Mouse (Mus musculus) embryonic fibroblast, embryonic 13.5 days (primary cell): ENCODE results near the gene Itgav. TPM values are rescaled to one million over a fixed set of nuclear protein-coding genes. Genes with fewer than 3 reads are reported as not detected.

Experiments
- H3K27ac ChIP-seq: 2 replicates; pipeline ENCODE4 v1.5.1; 2012; ENCODE audit warnings: low read length, control low read depth, inconsistent platforms; ENCODE audit not compliant: insufficient read depth
- H3K4me1 ChIP-seq: 2 replicates; pipeline ENCODE4 v1.6.1; 2011; ENCODE audit warnings: low read length; ENCODE audit not compliant: control insufficient read depth, insufficient read depth
- H3K4me3 ChIP-seq: 2 replicates; pipeline ENCODE4 v1.5.1; 2011; ENCODE audit warnings: mild to moderate bottlenecking, control low read depth, low read length; ENCODE audit not compliant: insufficient read depth
- CTCF ChIP-seq: IDR thresholded peaks from 2 replicates; pipeline ENCODE4 v1.5.1; 2011; ENCODE audit warnings: mild to moderate bottlenecking, control low read depth, low read length, moderate library complexity, borderline replicate concordance; ENCODE audit not compliant: insufficient read depth
- POLR2A ChIP-seq: IDR thresholded peaks from 2 replicates; pipeline ENCODE4 v1.6.1; 2011; ENCODE audit warnings: low read depth, mild to moderate bottlenecking, control low read depth, low read length, moderate library complexity
- polyA plus RNA-seq: library from polyadenylated mRNA; stranded (reverse); fragments of >200 nt; gene quantifications from 2 replicates; pipeline ENCODE4 v1.2.4, GENCODE M21; 2011; ENCODE audit warnings: low read depth; ENCODE audit not compliant: missing spikeins, insufficient read length

Gene Itgav
- polyA plus RNA-seq, 1 experiment = 219 TPM

DNA sequence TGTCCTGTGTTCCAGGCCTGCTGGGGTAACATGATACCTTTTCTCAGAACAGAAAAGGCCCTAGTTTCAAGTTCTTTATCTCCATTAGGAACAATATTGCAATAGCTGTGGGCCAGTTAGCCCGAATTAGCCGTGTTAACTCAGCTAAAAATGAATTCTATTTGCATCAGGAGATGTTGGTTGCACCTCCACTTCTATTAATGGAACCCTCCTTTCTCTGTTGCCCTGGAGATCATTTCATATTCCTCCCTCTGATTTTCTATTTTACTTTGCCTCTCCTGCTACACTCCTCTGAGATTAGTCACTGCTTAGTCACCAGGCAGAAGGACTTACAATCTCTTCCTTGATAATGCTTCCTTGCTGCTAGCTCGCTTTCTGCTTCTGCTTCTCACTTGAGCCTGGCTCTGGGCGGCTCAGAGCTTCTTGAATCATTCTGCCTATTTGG, 4.1 kb downstream of the Itgav start:
- Histone ChIP-seq H3K27ac (peak overlapping the region; percentile 87), H3K4me1 (peaks cover 19% of the 10 kb centered on the region), H3K4me3 (no peak overlapping the region)
- TF ChIP-seq CTCF (no peak), POLR2A (no peak)

DNA sequence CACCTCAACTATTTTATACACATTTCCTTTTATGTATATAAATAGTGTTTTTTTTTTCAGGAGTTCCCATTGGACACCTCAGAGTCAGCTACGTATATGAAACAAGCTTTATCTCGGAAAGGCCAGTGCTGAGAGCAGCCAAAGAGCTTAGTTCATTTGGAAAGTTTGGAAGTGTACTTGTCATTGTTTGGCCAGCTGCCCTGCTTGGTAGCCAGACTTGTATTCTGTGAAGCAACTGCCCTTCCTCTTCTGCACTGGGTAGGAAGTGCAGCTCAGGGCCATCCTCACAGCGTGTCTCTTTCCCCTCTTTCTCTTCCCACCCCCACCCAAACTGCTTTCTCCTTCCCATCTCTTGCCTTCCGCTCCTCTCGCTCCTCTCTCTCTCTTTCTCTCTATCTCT, 5.1 kb downstream of the Itgav start:
- Histone ChIP-seq H3K27ac (peak overlapping the region; percentile 87), H3K4me3 (no peak overlapping the region), H3K4me1 (peaks cover 23% of the 10 kb centered on the region)
- TF ChIP-seq CTCF = no peak
- TF ChIP-seq POLR2A = no peak

DNA sequence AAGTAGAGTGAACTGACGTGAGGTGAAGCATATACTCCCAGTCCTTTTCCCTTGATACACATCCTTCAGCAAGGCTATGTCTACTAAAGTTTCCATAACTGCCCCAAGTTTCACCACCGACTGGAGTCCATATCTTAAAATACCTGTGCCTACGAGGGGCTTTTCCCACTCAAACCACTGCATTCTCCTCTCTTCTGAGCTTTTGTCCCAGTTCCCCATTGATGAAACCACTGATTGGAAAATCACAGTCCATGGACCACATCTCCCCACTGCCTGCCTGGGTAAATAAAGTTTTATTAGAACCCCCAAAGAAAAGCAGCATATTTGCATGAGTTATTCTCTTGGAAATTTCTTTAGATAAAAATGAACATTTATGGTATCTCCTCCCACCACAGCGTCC, 8.7 kb downstream of the Itgav start:
- Histone ChIP-seq H3K27ac (peak overlapping the region; percentile 51), H3K4me3 (no peak overlapping the region), H3K4me1 (peaks cover 29% of the 10 kb centered on the region)
- no peak for TF ChIP-seq CTCF
- TF ChIP-seq POLR2A = no peak

DNA sequence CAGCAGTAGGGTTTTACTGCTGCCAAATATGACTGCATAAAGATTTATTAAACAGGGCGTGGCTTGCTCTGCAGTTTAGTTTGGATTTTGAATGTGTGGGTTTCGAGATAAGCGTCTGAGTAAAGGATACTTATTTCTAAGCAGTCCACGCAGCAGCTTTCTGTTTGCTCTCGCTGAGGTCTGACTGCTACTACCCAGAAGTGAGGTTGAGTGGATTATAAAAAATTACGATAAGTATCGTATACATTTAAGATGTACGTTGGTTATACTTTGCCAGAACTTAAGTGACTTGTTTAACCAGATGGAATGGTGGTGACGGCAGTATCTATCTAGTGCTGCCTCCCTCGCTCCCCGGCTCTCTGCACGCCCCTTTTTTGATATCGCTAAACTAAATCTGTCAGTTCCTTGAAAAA, 9.8 kb downstream of the Itgav start:
- Histone ChIP-seq H3K27ac (peak overlapping the region; percentile 53), H3K4me3 (no peak overlapping the region), H3K4me1 (peaks cover 26% of the 10 kb centered on the region)
- TF ChIP-seq CTCF (no peak), POLR2A (no peak)

DNA sequence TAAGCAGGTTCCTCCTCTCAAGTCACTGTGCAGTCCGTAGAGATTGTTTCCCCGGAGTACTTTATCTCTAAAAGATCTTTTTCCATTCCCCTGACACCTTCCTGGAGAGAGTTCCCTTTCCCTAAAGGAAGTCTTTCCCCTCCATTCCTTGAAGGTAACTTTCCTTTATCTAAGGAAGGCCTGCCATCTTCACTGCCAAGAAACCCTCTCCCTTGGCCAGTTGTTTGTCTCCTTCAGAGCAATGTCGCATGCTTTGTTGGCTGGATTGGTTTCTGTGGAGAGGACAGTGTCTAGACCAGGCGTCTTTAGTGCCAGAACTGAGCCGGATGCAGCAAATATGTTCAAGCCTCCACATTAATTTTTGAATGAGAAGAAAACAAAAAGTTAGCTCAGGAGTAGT, 11.1 kb downstream of the Itgav start:
- H3K4me1 ChIP-seq = peaks cover 24% of the 10 kb centered on the region
- TF ChIP-seq POLR2A (no peak), CTCF (no peak)

GRCm38 (mm10) chr2:83736836-83737235, 12.6 kb downstream of the Itgav start:
- no peak overlapping the region for H3K4me3 ChIP-seq
- no peak overlapping the region for H3K27ac ChIP-seq
- TF ChIP-seq CTCF = no peak
- TF ChIP-seq POLR2A = no peak
- H3K4me1 ChIP-seq = peaks cover 29% of the 10 kb centered on the region

More for the DNA sequence above, 11.1 kb downstream of the Itgav start:
- no peak overlapping the region for H3K27ac ChIP-seq
- no peak overlapping the region for H3K4me3 ChIP-seq

DNA sequence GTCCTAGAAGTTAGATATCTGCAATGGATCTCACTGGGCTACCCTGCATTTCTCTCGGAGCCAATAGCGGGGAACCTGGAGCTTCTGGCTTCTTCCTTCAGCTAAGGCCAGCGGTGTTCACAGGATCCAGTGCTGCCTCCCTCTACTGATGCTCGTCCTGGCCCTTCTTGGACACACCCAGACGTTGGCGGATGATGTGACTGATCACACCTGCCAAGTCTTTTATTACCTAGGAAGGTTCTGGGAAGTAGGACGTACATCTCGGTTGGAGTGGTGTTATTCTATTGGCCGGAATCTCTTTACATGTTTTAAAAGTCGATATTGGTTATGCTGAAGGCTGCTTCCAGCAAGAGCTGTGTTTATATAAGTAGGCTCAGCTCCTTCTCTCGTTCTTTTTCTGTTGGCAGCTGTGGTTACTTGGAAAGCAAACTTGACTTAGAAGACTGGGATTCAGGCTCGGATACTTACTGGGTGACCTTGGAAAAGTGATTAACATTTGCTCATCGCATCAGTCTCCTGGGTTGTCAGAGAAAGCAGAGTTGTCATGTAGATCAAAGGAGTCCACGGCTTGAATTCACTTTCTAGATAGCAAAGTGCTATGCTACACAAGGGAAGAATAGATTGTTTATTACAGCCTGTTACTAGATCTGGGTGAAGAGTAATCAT, 14.5 kb downstream of the Itgav start:
- Histone ChIP-seq H3K27ac (no peak overlapping the region), H3K4me1 (peaks cover 20% of the 10 kb centered on the region), H3K4me3 (no peak overlapping the region)
- TF ChIP-seq POLR2A (no peak), CTCF (no peak)

DNA sequence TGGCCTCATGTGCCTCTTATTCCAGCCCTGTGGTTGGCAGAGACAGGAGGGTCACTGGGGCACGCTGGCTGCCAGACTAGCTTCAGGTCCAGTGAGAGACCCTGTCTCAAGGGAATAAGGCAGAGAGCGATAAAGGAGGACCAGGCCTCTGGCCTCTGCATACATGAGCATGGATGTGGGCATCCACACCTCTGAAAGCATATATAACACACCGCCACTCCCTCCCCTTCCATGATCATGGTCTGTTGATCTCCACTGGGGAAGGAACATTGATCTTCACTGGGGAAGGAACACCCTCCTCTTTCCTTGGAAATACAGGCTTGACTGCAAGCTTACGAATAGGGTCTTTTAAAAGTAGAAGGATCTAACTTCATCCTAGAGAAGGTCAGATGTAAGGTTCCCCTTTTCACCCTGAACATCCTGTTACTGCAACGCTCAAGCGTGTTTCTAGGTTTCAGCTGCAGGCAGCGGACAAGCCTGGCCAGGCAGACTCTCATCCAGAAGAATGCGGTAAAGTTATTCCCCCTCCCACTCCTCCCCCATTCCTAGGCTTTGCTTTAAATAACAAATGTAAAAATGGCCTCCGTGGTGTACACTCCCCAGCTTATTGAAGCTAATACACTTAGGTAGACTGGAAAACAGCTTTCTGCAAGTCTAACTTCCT, 15.4 kb downstream of the Itgav start:
- H3K4me1 ChIP-seq = peaks cover 20% of the 10 kb centered on the region
- TF ChIP-seq POLR2A (no peak), CTCF (no peak)
- H3K27ac ChIP-seq = peak overlapping the region; percentile 11; the same call in 1 of the 2 replicates
- no peak overlapping the region for H3K4me3 ChIP-seq

GRCm38 (mm10) chr2:83740601-83741031, 16.4 kb downstream of the Itgav start:
- H3K4me1 ChIP-seq = peaks cover 25% of the 10 kb centered on the region
- H3K4me3 ChIP-seq = no peak overlapping the region
- TF ChIP-seq CTCF (no peak), POLR2A (no peak)
- peak overlapping the region; percentile 47 for H3K27ac ChIP-seq

- Histone ChIP-seq H3K27ac (no peak overlapping the region; the same call in 1 of the 2 replicates), H3K4me1 (peaks cover 27% of the 10 kb centered on the region), H3K4me3 (no peak overlapping the region)
- TF ChIP-seq CTCF (no peak), POLR2A (no peak)
Measured at GRCm38 (mm10) chr2:83742210-83742609, 18.0 kb downstream of the Itgav start.

DNA sequence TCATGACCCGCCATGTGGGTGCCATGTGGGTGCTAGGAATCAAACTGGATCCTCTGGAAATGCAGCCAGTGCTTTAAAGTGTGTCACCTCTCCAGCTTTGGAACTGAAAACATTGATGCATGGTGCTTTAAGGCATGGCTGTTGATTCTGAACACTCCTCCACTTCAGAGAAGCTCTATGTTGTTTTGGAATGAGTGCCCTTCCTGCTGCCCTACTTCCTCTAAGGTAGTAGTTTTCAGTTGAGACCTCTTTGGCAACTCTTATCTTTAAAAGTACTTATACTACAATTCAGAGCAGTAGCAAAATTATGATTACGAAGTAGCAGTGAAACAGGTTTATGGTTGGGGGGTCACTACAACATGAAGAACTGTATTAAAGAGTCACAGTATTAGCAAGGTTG, 18.6 kb downstream of the Itgav start:
- Histone ChIP-seq H3K4me3 (no peak overlapping the region), H3K4me1 (peaks cover 27% of the 10 kb centered on the region), H3K27ac (peak overlapping the region; percentile 46)
- TF ChIP-seq POLR2A = no peak
- no peak for TF ChIP-seq CTCF
